Mouse (Mus musculus): ENCODE results near the gene Gpc6. TPM values are rescaled to one million over a fixed set of nuclear protein-coding genes. Genes with fewer than 3 reads are reported as not detected.

Gpc6 gene
- total and polyA plus RNA-seq, 3 experiments, result 4.6 to 10.3 (median 8.0) TPM

DNA sequence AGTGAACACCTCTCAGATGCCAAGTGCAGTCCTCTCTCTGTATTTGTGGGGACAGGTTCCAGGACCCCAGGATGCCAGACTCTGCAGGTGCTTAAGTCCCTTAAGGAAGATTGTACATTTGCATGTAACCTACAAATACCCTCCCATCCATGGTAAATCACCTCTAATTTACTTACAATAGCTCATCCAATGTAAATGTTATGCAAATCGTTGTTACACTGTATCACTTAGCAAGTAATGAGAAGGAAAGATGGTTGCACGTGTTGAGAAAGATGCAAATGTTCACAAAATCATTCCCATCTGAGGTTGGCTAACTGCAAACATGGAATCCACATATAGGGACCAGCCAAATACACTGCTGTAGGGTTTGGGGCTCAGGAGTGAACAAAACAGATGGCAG, 927.7 kb downstream of the Gpc6 start:
- 91% methylated on average over 2 of the region's 2 CpGs for WGBS
- Histone ChIP-seq H3K79me2 (replicated peaks; ENCODE audit: control insufficient read depth, insufficient read depth, low read length) (no peaks in the 10 kb centered on the region), H3K27ac (no peak overlapping the region), H3K4me1 (ENCODE audit: control insufficient read depth, insufficient read depth, low read length) (no peaks in the 10 kb centered on the region), H3K27me3 (ENCODE audit: control insufficient read depth, insufficient read depth, low read length) (no peaks in the 10 kb centered on the region), H3K36me3 (ENCODE audit: control insufficient read depth, insufficient read depth, low read length) (no peaks in the 10 kb centered on the region), H3K4me3 (no peak overlapping the region), H3K9ac (ENCODE audit: low read depth, low read length) (no peak overlapping the region)
- DNase-seq, result no peak
- intact Hi-C loops (cut with DNase I), result no loop called here
- TF ChIP-seq EP300 (IDR thresholded peaks at IDR 0.05; ENCODE audit: insufficient read depth, low read depth, low read length), result no peak
- no peak for TF ChIP-seq CTCF (IDR thresholded peaks at IDR 0.05)
- no peak for TF ChIP-seq POLR2A (IDR thresholded peaks at IDR 0.05; ENCODE audit: insufficient read depth, low read depth, low read length)

DNA sequence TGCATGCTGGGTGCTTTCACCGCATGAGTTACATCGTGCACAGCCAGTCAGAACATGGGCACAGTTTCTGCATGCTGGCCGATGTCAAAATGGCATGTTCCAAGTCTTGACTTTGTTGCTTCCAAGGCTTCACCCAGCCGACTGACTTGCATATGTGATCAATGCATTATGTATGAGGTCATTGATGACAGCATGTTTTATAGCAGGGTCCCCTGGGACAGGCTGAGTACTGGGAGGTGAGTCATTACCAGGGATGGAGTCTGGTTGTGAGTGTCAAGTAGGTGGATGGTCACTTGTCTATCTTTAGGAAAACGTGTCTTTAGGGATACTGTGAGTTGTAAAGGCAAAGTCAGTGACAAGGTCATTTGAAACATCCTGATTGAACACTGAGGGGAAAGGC, 929.4 kb downstream of the Gpc6 start:
- 81% methylated on average over 5 of the region's 5 CpGs for whole genome bisulfite sequencing
- no peak overlapping the region for H3K9ac ChIP-seq (ENCODE audit: low read depth, low read length)
- H3K27ac ChIP-seq, result no peak overlapping the region
- intact Hi-C loops (cut with DNase I), result no loop called here
- H3K27me3 ChIP-seq (ENCODE audit: control insufficient read depth, insufficient read depth, low read length), result no peaks in the 10 kb centered on the region
- H3K79me2 ChIP-seq (replicated peaks; ENCODE audit: control insufficient read depth, insufficient read depth, low read length), result no peaks in the 10 kb centered on the region
- no peaks in the 10 kb centered on the region for H3K36me3 ChIP-seq (ENCODE audit: control insufficient read depth, insufficient read depth, low read length)
- H3K4me3 ChIP-seq, result no peak overlapping the region
- DNase-seq, result no peak
- H3K4me1 ChIP-seq (ENCODE audit: control insufficient read depth, insufficient read depth, low read length), result no peaks in the 10 kb centered on the region
- TF ChIP-seq CTCF (IDR thresholded peaks at IDR 0.05) (no peak), POLR2A (IDR thresholded peaks at IDR 0.05; ENCODE audit: insufficient read depth, low read depth, low read length) (no peak), EP300 (IDR thresholded peaks at IDR 0.05; ENCODE audit: insufficient read depth, low read depth, low read length) (no peak)

DNA sequence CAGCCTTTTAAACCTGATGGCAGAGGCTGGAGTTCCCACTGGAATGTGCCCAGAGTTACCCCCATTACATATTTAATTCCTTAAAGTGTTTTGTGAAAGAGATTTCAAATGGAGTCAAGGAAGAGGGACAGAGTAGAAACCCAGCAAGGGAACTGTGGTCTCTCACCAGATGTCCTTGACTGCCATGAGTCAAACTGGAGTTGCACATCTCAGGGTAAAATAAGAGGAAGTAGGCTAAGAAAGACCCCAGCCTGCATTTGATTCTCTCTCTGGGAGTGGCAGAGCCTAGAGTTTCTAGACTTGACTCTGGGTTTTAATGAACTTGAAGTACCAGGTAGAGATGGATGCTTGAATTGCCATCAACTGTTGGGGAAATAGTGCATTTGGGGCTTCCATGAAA, 946.2 kb downstream of the Gpc6 start:
- no peak for TF ChIP-seq CTCF (IDR thresholded peaks at IDR 0.05)
- TF ChIP-seq POLR2A (IDR thresholded peaks at IDR 0.05; ENCODE audit: insufficient read depth, low read depth, low read length), result no peak
- TF ChIP-seq EP300 (IDR thresholded peaks at IDR 0.05; ENCODE audit: insufficient read depth, low read depth, low read length), result no peak
- Histone ChIP-seq H3K9ac (ENCODE audit: low read depth, low read length) (no peak overlapping the region), H3K79me2 (replicated peaks; ENCODE audit: control insufficient read depth, insufficient read depth, low read length) (no peaks in the 10 kb centered on the region), H3K4me3 (no peak overlapping the region), H3K27me3 (ENCODE audit: control insufficient read depth, insufficient read depth, low read length) (no peaks in the 10 kb centered on the region), H3K36me3 (ENCODE audit: control insufficient read depth, insufficient read depth, low read length) (no peaks in the 10 kb centered on the region), H3K27ac (no peak overlapping the region), H3K4me1 (ENCODE audit: control insufficient read depth, insufficient read depth, low read length) (no peaks in the 10 kb centered on the region)
- intact Hi-C loops (cut with DNase I), result no loop called here
- DNase-seq, result no peak

DNA sequence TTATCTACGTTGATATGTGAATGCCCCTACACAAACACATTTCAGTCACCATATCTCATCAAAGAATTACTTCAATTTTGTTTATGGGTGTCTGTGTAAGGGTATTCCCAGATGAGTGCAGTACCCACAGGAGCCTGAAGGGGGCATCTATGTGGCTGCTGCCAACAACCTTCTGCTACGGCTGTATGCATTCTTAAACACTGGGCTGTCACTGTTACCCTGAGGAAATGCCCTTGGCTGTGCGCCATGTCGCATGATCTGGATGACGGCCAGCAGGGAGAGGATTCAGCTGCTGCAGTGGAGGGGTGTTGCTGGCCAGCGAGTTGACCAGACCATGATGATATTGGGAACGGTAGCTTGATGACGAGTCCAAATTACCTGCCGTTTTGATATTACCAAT, 954.2 kb downstream of the Gpc6 start:
- Histone ChIP-seq H3K36me3 (ENCODE audit: control insufficient read depth, insufficient read depth, low read length) (no peaks in the 10 kb centered on the region), H3K4me3 (no peak overlapping the region), H3K27me3 (ENCODE audit: control insufficient read depth, insufficient read depth, low read length) (no peaks in the 10 kb centered on the region), H3K9ac (ENCODE audit: low read depth, low read length) (no peak overlapping the region), H3K27ac (no peak overlapping the region), H3K79me2 (replicated peaks; ENCODE audit: control insufficient read depth, insufficient read depth, low read length) (no peaks in the 10 kb centered on the region), H3K4me1 (ENCODE audit: control insufficient read depth, insufficient read depth, low read length) (no peaks in the 10 kb centered on the region)
- intact Hi-C loops (cut with DNase I), result no loop called here
- 57% methylated on average over 9 of the region's 9 CpGs for WGBS
- TF ChIP-seq POLR2A (IDR thresholded peaks at IDR 0.05; ENCODE audit: insufficient read depth, low read depth, low read length), result no peak
- peak; percentile 44 for TF ChIP-seq CTCF (IDR thresholded peaks at IDR 0.05)
- DNase-seq, result peak in 1 of 2 experiments; percentile 5

DNA sequence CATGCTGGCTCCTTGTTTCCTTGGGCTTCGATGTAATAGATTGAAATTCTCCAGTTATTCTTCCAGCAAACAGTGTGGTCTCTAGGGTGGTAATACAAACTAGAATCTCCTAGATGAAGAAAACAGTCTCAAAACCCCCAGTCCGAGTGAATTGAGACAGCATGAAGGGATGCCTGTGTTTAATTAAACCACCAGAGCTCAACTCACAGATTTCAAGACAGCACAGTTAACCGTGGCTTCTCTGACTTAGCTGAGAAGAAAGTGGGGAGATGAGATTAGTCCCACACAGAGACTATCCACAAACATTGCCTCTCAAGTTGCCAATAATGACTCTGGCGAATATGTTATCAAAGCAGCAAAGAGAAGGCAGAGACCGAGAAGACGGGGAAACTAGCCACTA, 956.0 kb downstream of the Gpc6 start:
- Histone ChIP-seq H3K27ac (no peak overlapping the region), H3K79me2 (replicated peaks; ENCODE audit: control insufficient read depth, insufficient read depth, low read length) (no peaks in the 10 kb centered on the region), H3K4me3 (no peak overlapping the region), H3K27me3 (ENCODE audit: control insufficient read depth, insufficient read depth, low read length) (no peaks in the 10 kb centered on the region), H3K36me3 (ENCODE audit: control insufficient read depth, insufficient read depth, low read length) (no peaks in the 10 kb centered on the region), H3K9ac (ENCODE audit: low read depth, low read length) (no peak overlapping the region), H3K4me1 (ENCODE audit: control insufficient read depth, insufficient read depth, low read length) (no peaks in the 10 kb centered on the region)
- TF ChIP-seq CTCF (IDR thresholded peaks at IDR 0.05) (no peak), POLR2A (IDR thresholded peaks at IDR 0.05; ENCODE audit: insufficient read depth, low read depth, low read length) (no peak), EP300 (IDR thresholded peaks at IDR 0.05; ENCODE audit: insufficient read depth, low read depth, low read length) (no peak)
- intact Hi-C loops (cut with DNase I), result loop anchor here (5.0 kb wide), 1 partner anchor 56 kb away; no protein-coding TSS in a partner anchor
- DNase-seq, result no peak
- 76% methylated on average over 6 of the region's 6 CpGs for WGBS

DNA sequence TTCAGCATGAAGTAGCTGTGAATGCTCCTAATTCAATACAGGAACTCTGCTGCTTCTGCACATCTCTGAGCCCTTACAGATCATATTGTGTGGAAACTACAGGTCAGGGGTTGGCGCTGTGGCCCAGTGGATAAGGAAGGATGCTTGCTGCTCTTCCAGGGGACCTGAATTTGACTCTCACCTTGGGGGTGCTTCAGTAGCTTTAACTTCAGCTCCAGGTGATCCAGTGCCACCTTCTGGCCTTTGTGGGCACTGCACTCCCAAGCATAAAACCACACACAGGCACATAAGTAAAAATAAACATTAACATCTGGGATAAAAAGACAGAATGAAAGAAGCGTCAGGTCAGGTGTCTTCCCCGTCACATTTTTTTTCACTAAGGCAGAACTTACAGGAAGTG, 957.1 kb downstream of the Gpc6 start:
- TF ChIP-seq CTCF (IDR thresholded peaks at IDR 0.05), result peak; percentile 86
- no peak for TF ChIP-seq EP300 (IDR thresholded peaks at IDR 0.05; ENCODE audit: insufficient read depth, low read depth, low read length)
- 67% methylated on average over 3 of the region's 3 CpGs for WGBS
- H3K36me3 ChIP-seq (ENCODE audit: control insufficient read depth, insufficient read depth, low read length), result no peaks in the 10 kb centered on the region
- H3K4me1 ChIP-seq (ENCODE audit: control insufficient read depth, insufficient read depth, low read length), result no peaks in the 10 kb centered on the region
- DNase-seq, result peak in 1 of 2 experiments; percentile 51
- no peaks in the 10 kb centered on the region for H3K27me3 ChIP-seq (ENCODE audit: control insufficient read depth, insufficient read depth, low read length)
- H3K4me3 ChIP-seq, result no peak overlapping the region
- no peak overlapping the region for H3K9ac ChIP-seq (ENCODE audit: low read depth, low read length)
- H3K79me2 ChIP-seq (replicated peaks; ENCODE audit: control insufficient read depth, insufficient read depth, low read length), result no peaks in the 10 kb centered on the region
- no peak overlapping the region for H3K27ac ChIP-seq
- intact Hi-C loops (cut with DNase I), result loop anchor here (2.0 to 5.0 kb wide), 2 partner anchors 55 to 199 kb away; no protein-coding TSS in a partner anchor
